In the genomic region with DNA sequence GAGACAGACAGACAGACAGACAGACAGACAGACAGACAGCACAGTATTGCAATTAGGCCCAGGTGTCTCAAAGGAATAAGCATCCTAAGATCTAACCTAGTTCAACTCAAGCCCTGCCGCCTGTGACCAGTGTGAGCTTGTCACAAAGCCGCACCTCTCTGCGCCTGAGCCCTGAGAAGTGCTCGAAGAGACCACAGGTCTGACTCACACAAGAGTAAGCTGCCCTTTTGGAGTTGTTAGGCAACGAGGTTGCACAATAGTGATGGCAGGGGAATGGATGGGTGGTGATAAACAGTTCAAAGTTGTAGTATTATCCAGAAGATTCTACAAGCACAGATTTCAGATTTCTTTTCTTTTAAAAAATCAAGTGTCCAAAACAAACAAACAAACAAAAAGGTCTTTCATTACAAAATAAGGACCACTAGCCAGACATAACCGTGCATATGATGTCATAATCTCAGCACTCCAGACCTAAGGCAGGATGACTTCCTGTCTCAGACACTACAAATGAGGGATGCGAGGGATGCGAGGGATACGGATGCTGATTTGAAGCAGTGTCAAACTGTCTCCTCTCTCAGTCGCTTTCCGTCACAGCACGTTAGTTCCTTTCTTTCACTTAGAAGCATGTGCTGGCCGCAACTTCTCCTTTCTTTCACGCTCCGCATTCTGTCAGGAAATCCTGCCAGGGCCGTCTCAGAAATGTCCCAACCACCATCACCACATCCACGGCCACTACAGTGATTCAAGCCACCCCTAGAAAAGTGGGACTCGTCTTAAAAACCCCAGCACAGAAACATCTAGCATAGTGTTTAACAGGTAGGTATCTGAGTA, we compare ENCODE assay signal across 8 mouse cellular contexts. TPM values are rescaled to one million over a fixed set of nuclear protein-coding genes. Genes with fewer than 3 reads are reported as not detected.
DNase-seq lines count a peak whose midpoint lies in the region; ATAC-seq and TF ChIP-seq lines count a peak whose summit lies in the region.

No protein-coding gene starts in this region.

- no peaks in the 10 kb centered on the region for H3K27me3 ChIP-seq in lung, embryonic 16.5 days (ENCODE audit: control insufficient read depth, insufficient read depth, low read depth, low read length)
- H3K27me3 ChIP-seq in thymus, adult 2 months (ENCODE audit: control insufficient read depth, insufficient read depth, low read length): no peaks in the 10 kb centered on the region

- H3K9ac ChIP-seq in lung, embryonic 16.5 days (ENCODE audit: low read length): no peak overlapping the region

- TF ChIP-seq CTCF in bone marrow, adult 2 months (IDR thresholded peaks at IDR 0.05; ENCODE audit: control insufficient read depth, insufficient read depth, low read length): no peak
- no peak for TF ChIP-seq CTCF in thymus, adult 2 months (IDR thresholded peaks at IDR 0.05; ENCODE audit: borderline replicate concordance, control insufficient read depth, extremely low read depth, insufficient read depth, low read length, poor library complexity)

- no peak overlapping the region for H3K4me2 ChIP-seq in lung, embryonic 16.5 days (ENCODE audit: low read depth, low read length)

- WGBS in bone marrow, adult 2 months: 2% methylated on average over 18 of the region's 18 CpGs
- WGBS in lung, embryonic 16.5 days: 66% methylated on average over 18 of the region's 18 CpGs
- 17% methylated on average over 18 of the region's 18 CpGs for WGBS in thymus, adult 2 months

- peak; percentile 59; the same call in 1 of the 2 replicates for ATAC-seq in lung, embryonic 16.5 days (ENCODE audit: low read depth)

- H3K4me3 ChIP-seq in bone marrow, adult 2 months (replicated peaks; ENCODE audit: control insufficient read depth, low read depth, low read length): peak overlapping the region; percentile 41
- H3K4me3 ChIP-seq in lung, embryonic 16.5 days (ENCODE audit: low read length): no peak overlapping the region
- no peak overlapping the region for H3K4me3 ChIP-seq in thymus, adult 2 months (ENCODE audit: control insufficient read depth, insufficient read depth, low read length)

- TF ChIP-seq POLR2A in bone marrow, adult 2 months (IDR thresholded peaks at IDR 0.05; ENCODE audit: borderline replicate concordance, control insufficient read depth, low read depth, low read length): no peak
- no peak for TF ChIP-seq POLR2A in thymus, adult 2 months (IDR thresholded peaks at IDR 0.05; ENCODE audit: control insufficient read depth, extremely low read depth, insufficient read depth, low read length, poor library complexity)

- no peaks in the 10 kb centered on the region for H3K36me3 ChIP-seq in lung, embryonic 16.5 days (ENCODE audit: control insufficient read depth, insufficient read depth, low read length)
- no peaks in the 10 kb centered on the region for H3K36me3 ChIP-seq in thymus, adult 2 months (ENCODE audit: control insufficient read depth, insufficient read depth, low read length)

- peak overlapping the region; percentile 94 for H3K27ac ChIP-seq in bone marrow, adult 2 months (ENCODE audit: control insufficient read depth, insufficient read depth, low read depth, low read length, poor library complexity)
- H3K27ac ChIP-seq in lung, embryonic 16.5 days (ENCODE audit: low read length): peak overlapping the region; percentile 62
- H3K27ac ChIP-seq in thymus, adult 2 months (ENCODE audit: control insufficient read depth, insufficient read depth, low read length): no peak overlapping the region

- peak; percentile 24 for DNase-seq in thymus, postnatal 14 days
- DNase-seq in thymus, adult 18-20 months: no peak
- peak; percentile 56 to 78 for DNase-seq in urinary bladder, postnatal 36 days (ENCODE audit: low spot score in 2 of 2)
- no peak for DNase-seq in thymus, adult 2 months
- no peak for DNase-seq in left cerebral cortex, adult 11 months (ENCODE audit: low spot score)
- DNase-seq in retina, postnatal 1 day: no peak

- H3K9me3 ChIP-seq in lung, embryonic 16.5 days (ENCODE audit: control insufficient read depth, low read length): peaks cover 4% of the 10 kb centered on the region

- peaks cover 10% of the 10 kb centered on the region for H3K4me1 ChIP-seq in bone marrow, adult 2 months (ENCODE audit: control insufficient read depth, insufficient read depth, low read length)
- 0 out of 2 replicates have a peak, but pooled peaks cover 2% of the 10 kb centered on the region for H3K4me1 ChIP-seq in lung, embryonic 16.5 days (replicated peaks; ENCODE audit: control insufficient read depth, insufficient read depth, low read length)
- H3K4me1 ChIP-seq in thymus, adult 2 months (replicated peaks; ENCODE audit: control insufficient read depth, insufficient read depth, low read length): peaks cover 9% of the 10 kb centered on the region

RNA-seq across cellular contexts. Expression of a gene that starts 24.2 kb away (rescaled TPM):
- 11.1 and 27.7 TPM in 2 replicates for polyA plus RNA-seq in bone marrow, adult 2 months (2011; ENCODE audit: insufficient read depth, insufficient read length, low replicate concordance, missing spikeins)
- polyA plus RNA-seq in lung, embryonic 16.5 days (2015; fragmentation: Nextera tagmentation; extraction: Ambion mirVana): 53.7 and 54.1 TPM in 2 replicates
- 33.4 and 34.4 TPM in 2 replicates for polyA plus RNA-seq in thymus, adult 2 months (2012; rRNA removed)

RNA-seq across cellular contexts. Expression of a gene that starts 37.7 kb away (rescaled TPM):
- 10.3 and 15.9 TPM in 2 replicates for polyA plus RNA-seq in bone marrow, adult 2 months (2011; ENCODE audit: insufficient read depth, insufficient read length, low replicate concordance, missing spikeins)
- 65.0 and 69.3 TPM in 2 replicates for polyA plus RNA-seq in lung, embryonic 16.5 days (2015; fragmentation: Nextera tagmentation; extraction: Ambion mirVana)
- 47.0 and 49.1 TPM in 2 replicates for polyA plus RNA-seq in thymus, adult 2 months (2012; rRNA removed)

Comparison
In these comparisons a context has a peak if more than half of its experiments do, and no peak if none do; other contexts are left out.
1. DNase-seq: peak in thymus, postnatal 14 days (single experiment) and urinary bladder, postnatal 36 days (2 of 2); none in thymus, adult 18-20 months (0 of 2), thymus, adult 2 months (single experiment), left cerebral cortex, adult 11 months (single experiment) and retina, postnatal 1 day (single experiment).